ENCODE assay signal across 7 mouse cellular contexts in the genomic region with DNA sequence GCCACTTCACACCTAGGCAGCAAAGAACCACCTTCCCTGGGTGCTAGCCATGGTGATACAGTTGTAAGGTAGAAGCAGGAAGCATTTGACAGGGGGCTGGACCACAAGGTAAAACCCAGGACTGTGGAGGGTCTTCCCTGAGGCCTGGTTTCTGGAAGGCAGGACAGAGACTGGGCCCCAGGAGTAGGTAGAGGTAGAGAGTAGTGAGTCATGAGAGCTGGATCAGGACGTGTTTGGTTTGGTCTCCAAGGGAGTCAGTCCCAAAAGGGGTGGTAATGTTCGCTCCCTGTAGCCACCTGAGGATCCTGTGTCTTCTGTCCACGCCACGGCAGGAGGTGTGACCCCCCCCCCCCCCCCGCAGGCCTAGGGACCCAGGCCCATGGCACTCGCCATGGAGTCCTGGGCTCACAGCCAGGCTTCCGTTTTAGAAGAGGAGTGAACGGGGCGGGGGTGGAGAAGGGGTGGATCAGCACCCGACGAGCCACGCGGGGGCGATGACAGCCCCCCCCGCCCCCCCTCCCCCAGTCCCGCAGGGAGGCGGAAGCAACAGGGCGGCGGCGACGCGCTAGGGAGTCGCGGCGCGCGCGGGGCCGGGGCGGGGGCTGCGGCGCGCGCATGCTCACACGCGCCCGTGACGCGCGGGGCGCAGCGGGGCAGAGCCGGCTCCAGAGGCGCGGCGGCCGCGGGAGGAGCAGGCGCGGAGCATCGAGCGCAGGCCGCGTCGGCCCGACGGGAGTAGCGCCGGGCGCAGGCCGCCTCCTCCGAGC. TPM values are rescaled to one million over a fixed set of nuclear protein-coding genes. Genes with fewer than 3 reads are reported as not detected.
A peak's percentile ranks its signal among the peaks of the same experiment; 100 is the strongest.
DNase-seq lines count a peak whose midpoint lies in the region; ATAC-seq lines count a peak whose summit lies in the region.

TSS of gene Atp11a (plus strand) at position 624 of the 767 bp plus-strand sequence.

- intact Hi-C loops in left cerebral cortex, postnatal 36 days (cut with DNase I): loop anchor here (1.0 kb wide), 1 partner anchor 84 kb away; the partner anchor contains the start of gene Tubgcp3

- peak; percentile 85 for ATAC-seq in intestine, embryonic 16.5 days

- H3K4me1 ChIP-seq in intestine, embryonic 16.5 days (ENCODE audit: control insufficient read depth, insufficient read depth, low read length): peaks cover 16% of the 10 kb centered on the region

- H3K9me3 ChIP-seq in intestine, embryonic 16.5 days (ENCODE audit: control insufficient read depth, low read length): no peaks in the 10 kb centered on the region

- peak within 1 kb of the TSS; percentile 87 for H3K4me3 ChIP-seq in intestine, embryonic 16.5 days (ENCODE audit: low read length)

- peak; percentile 84 for DNase-seq in adrenal gland, postnatal 10 days
- peak; percentile 77 for DNase-seq in embryo, embryonic 10.5 days (ENCODE audit: low spot score)
- no peak for DNase-seq in gonadal fat pad, adult 2 months (ENCODE audit: low read depth)
- DNase-seq in left cerebral cortex, postnatal 36 days (ENCODE audit: low spot score in 2 of 2): peak; percentile 49 to 78
- peak; percentile 64 for DNase-seq in mesoderm, embryonic 11.5 days (ENCODE audit: low read depth, low spot score)
- DNase-seq in right cerebral cortex, postnatal 4 days: peak; percentile 77

- H3K36me3 ChIP-seq in intestine, embryonic 16.5 days (ENCODE audit: control insufficient read depth, insufficient read depth, low read length): no peaks in the 10 kb centered on the region

- H3K4me2 ChIP-seq in intestine, embryonic 16.5 days (ENCODE audit: low read depth, low read length): peak within 1 kb of the TSS; percentile 79

- 3% methylated on average over 13 of the region's 62 CpGs for WGBS in intestine, embryonic 16.5 days

- H3K27me3 ChIP-seq in intestine, embryonic 16.5 days (replicated peaks; ENCODE audit: control insufficient read depth, insufficient read depth, low read length): no peaks in the 10 kb centered on the region

- H3K9ac ChIP-seq in intestine, embryonic 16.5 days (ENCODE audit: low read depth, low read length): peak within 1 kb of the TSS; percentile 92

- peak within 1 kb of the TSS; percentile 77 for H3K27ac ChIP-seq in intestine, embryonic 16.5 days (ENCODE audit: low read length)

RNA-seq across cellular contexts. Expression of gene Atp11a, which starts in this region (rescaled TPM):
- total RNA-seq in adrenal gland, postnatal 10 days (2021): 10 to 100 TPM; 45.9 to 53.5 TPM
- polyA plus RNA-seq in gonadal fat pad, adult 2 months (2012; rRNA removed): 128 and 141 TPM in 2 replicates
- 9.0 and 11.2 TPM in 2 replicates for polyA plus RNA-seq in intestine, embryonic 16.5 days (2015; fragmentation: Nextera tagmentation; extraction: Ambion mirVana)
- 10 to 100 TPM; 39.7 to 52.2 TPM for total RNA-seq in left cerebral cortex, postnatal 36 days (2021)

Comparison
In these comparisons a context has a peak if more than half of its experiments do, and no peak if none do; other contexts are left out.
1. RNA of gene Atp11a (polyA plus RNA-seq): 128 to 141 TPM in gonadal fat pad, adult 2 months; 9.0 to 11.2 TPM in intestine, embryonic 16.5 days; every median in the first group is over 10 times any median in the second.